Mouse (Mus musculus) heart, embryonic 10.5 days (tissue): ENCODE results near the gene Bcas3. TPM values are rescaled to one million over a fixed set of nuclear protein-coding genes. Genes with fewer than 3 reads are reported as not detected.

Experiments
- DNase-seq: peaks from one replicate; pipeline ENCODE4 v3.0.0-alpha.2; 2017; ENCODE audit warnings: low spot score
- H3K27ac ChIP-seq: fragments of 300-500 bp; sonication (generic); 2 replicates; pipeline ENCODE4 v1.5.1; 2016; ENCODE audit warnings: mild to moderate bottlenecking
- H3K27me3 ChIP-seq: fragments of 300-500 bp; sonication (generic); 2 replicates; pipeline ENCODE4 v1.6.1; 2016; ENCODE audit warnings: mild to moderate bottlenecking; ENCODE audit not compliant: poor library complexity, insufficient read depth, severe bottlenecking
- H3K36me3 ChIP-seq: fragments of 300-500 bp; sonication (generic); 2 replicates; pipeline ENCODE4 v1.6.1; 2016; ENCODE audit warnings: mild to moderate bottlenecking, moderate library complexity
- H3K4me1 ChIP-seq: fragments of 300-500 bp; sonication (generic); 2 replicates; pipeline ENCODE4 v1.6.1; 2016; ENCODE audit warnings: mild to moderate bottlenecking
- H3K4me3 ChIP-seq: fragments of 300-500 bp; sonication (generic); 2 replicates; pipeline ENCODE4 v1.5.1; 2016; ENCODE audit warnings: mild to moderate bottlenecking, moderate library complexity
- H3K9me3 ChIP-seq: fragments of 300-500 bp; sonication (generic); 2 replicates; pipeline ENCODE4 v1.6.1; 2016; ENCODE audit warnings: mild to moderate bottlenecking, moderate library complexity
- WGBS: fragments of 180-500 bp; shearing (Covaris S2); methylation state at CpG from one replicate; pipeline ENCODE4 v1.1.7; 2016; 5-methylcytosine and 5-hydroxymethylcytosine counted together
- polyA plus RNA-seq: library from polyadenylated mRNA; unstranded; fragments of >200 nt; fragmentation: Nextera tagmentation; extraction: Ambion mirVana; gene quantifications from 2 replicates; pipeline ENCODE4 v1.2.1, GENCODE M21; 2016

The Bcas3 gene
- polyA plus RNA-seq, 1 experiment from 2014 or later: 22.4 TPM

GRCm38 (mm10) chr11:85447375-85447774, 94.4 kb downstream of the Bcas3 start:
- no peak for DNase-seq
- Histone ChIP-seq H3K36me3 (no peaks in the 10 kb centered on the region), H3K9me3 (no peaks in the 10 kb centered on the region), H3K27ac (no peak overlapping the region), H3K4me3 (no peak overlapping the region), H3K4me1 (peaks cover under 1% of the 10 kb centered on the region; the same call in 1 of the 2 replicates), H3K27me3 (no peaks in the 10 kb centered on the region)
- 86% methylated on average over 5 of the region's 5 CpGs for WGBS

- no peak for DNase-seq
- WGBS: 46% methylated on average over 8 of the region's 8 CpGs
- H3K4me3 ChIP-seq: no peak overlapping the region
Measured at GRCm38 (mm10) chr11:85453598-85454304, 100.8 kb downstream of the Bcas3 start.

GRCm38 (mm10) chr11:85454305-85454682, 101.3 kb downstream of the Bcas3 start:
- H3K4me1 ChIP-seq: peaks cover 13% of the 10 kb centered on the region
- H3K4me3 ChIP-seq: no peak overlapping the region
- DNase-seq: no peak
- no peaks in the 10 kb centered on the region for H3K9me3 ChIP-seq
- H3K27ac ChIP-seq: no peak overlapping the region
- H3K27me3 ChIP-seq: no peaks in the 10 kb centered on the region
- no peaks in the 10 kb centered on the region for H3K36me3 ChIP-seq
- WGBS: 68% methylated on average over 5 of the region's 5 CpGs

More at GRCm38 (mm10) chr11:85453598-85454304, 100.8 kb downstream of the Bcas3 start:
- H3K27me3 ChIP-seq: no peaks in the 10 kb centered on the region
- H3K9me3 ChIP-seq: no peaks in the 10 kb centered on the region
- H3K36me3 ChIP-seq: no peaks in the 10 kb centered on the region
- peaks cover 13% of the 10 kb centered on the region for H3K4me1 ChIP-seq
- no peak overlapping the region for H3K27ac ChIP-seq

GRCm38 (mm10) chr11:85461536-85461935, 108.6 kb downstream of the Bcas3 start:
- Histone ChIP-seq H3K27ac (no peak overlapping the region), H3K4me1 (no peaks in the 10 kb centered on the region), H3K27me3 (no peaks in the 10 kb centered on the region), H3K36me3 (no peaks in the 10 kb centered on the region), H3K4me3 (no peak overlapping the region), H3K9me3 (no peaks in the 10 kb centered on the region)
- WGBS: 89% methylated on average over 7 of the region's 7 CpGs
- DNase-seq: no peak

- no peak overlapping the region for H3K27ac ChIP-seq
- H3K4me1 ChIP-seq: peaks cover 7% of the 10 kb centered on the region
- H3K36me3 ChIP-seq: no peaks in the 10 kb centered on the region
- H3K4me3 ChIP-seq: no peak overlapping the region
- no peaks in the 10 kb centered on the region for H3K27me3 ChIP-seq
- DNase-seq: no peak
- no peaks in the 10 kb centered on the region for H3K9me3 ChIP-seq
- WGBS: 62% methylated on average over 1 of the region's 1 CpGs
Measured at GRCm38 (mm10) chr11:85469526-85469925, 116.6 kb downstream of the Bcas3 start.

- Histone ChIP-seq H3K27ac (no peak overlapping the region), H3K27me3 (no peaks in the 10 kb centered on the region), H3K36me3 (no peaks in the 10 kb centered on the region), H3K4me1 (peaks cover 8% of the 10 kb centered on the region), H3K4me3 (no peak overlapping the region), H3K9me3 (no peaks in the 10 kb centered on the region)
- WGBS: 70% methylated on average over 4 of the region's 4 CpGs
- DNase-seq: no peak
Measured at GRCm38 (mm10) chr11:85470508-85470907, 117.5 kb downstream of the Bcas3 start.

GRCm38 (mm10) chr11:85474326-85474725, 121.4 kb downstream of the Bcas3 start:
- WGBS: 14% methylated on average over 12 of the region's 12 CpGs
- peak overlapping the region; percentile 40 for H3K4me3 ChIP-seq

GRCm38 (mm10) chr11:85482737-85483467, 129.9 kb downstream of the Bcas3 start:
- Histone ChIP-seq H3K27ac (no peak overlapping the region), H3K27me3 (no peaks in the 10 kb centered on the region), H3K4me1 (no peaks in the 10 kb centered on the region), H3K4me3 (no peak overlapping the region), H3K36me3 (no peaks in the 10 kb centered on the region), H3K9me3 (no peaks in the 10 kb centered on the region)
- DNase-seq: no peak
- 64% methylated on average over 6 of the region's 6 CpGs for WGBS

More at GRCm38 (mm10) chr11:85474326-85474725, 121.4 kb downstream of the Bcas3 start:
- Histone ChIP-seq H3K36me3 (no peaks in the 10 kb centered on the region), H3K27ac (0 out of 2 replicates have a peak overlapping the region, but pooled peaks have one; percentile 47), H3K9me3 (no peaks in the 10 kb centered on the region), H3K27me3 (no peaks in the 10 kb centered on the region), H3K4me1 (peaks cover 8% of the 10 kb centered on the region)
- peak; percentile 79 for DNase-seq

GRCm38 (mm10) chr11:85485197-85485940, 132.4 kb downstream of the Bcas3 start:
- DNase-seq: no peak
- WGBS: 85% methylated on average over 6 of the region's 6 CpGs
- no peak overlapping the region for H3K27ac ChIP-seq
- no peaks in the 10 kb centered on the region for H3K36me3 ChIP-seq
- no peak overlapping the region for H3K4me3 ChIP-seq
- H3K27me3 ChIP-seq: no peaks in the 10 kb centered on the region
- H3K4me1 ChIP-seq: peaks cover 9% of the 10 kb centered on the region; the same call in 1 of the 2 replicates
- no peaks in the 10 kb centered on the region for H3K9me3 ChIP-seq

- Histone ChIP-seq H3K27ac (no peak overlapping the region), H3K9me3 (no peaks in the 10 kb centered on the region), H3K27me3 (no peaks in the 10 kb centered on the region), H3K4me1 (peaks cover 20% of the 10 kb centered on the region), H3K36me3 (no peaks in the 10 kb centered on the region), H3K4me3 (no peak overlapping the region)
- DNase-seq: no peak
- WGBS: 69% methylated on average over 7 of the region's 7 CpGs
Measured at GRCm38 (mm10) chr11:85487501-85487900, 134.5 kb downstream of the Bcas3 start.

- Histone ChIP-seq H3K4me3 (peak overlapping the region; percentile 30), H3K36me3 (no peaks in the 10 kb centered on the region), H3K27me3 (no peaks in the 10 kb centered on the region), H3K4me1 (peaks cover 27% of the 10 kb centered on the region), H3K27ac (peak overlapping the region; percentile 79), H3K9me3 (no peaks in the 10 kb centered on the region)
- WGBS: 5% methylated on average over 12 of the region's 12 CpGs
- DNase-seq: peak; percentile 80
Measured at GRCm38 (mm10) chr11:85492231-85492630, 139.3 kb downstream of the Bcas3 start.

GRCm38 (mm10) chr11:85492666-85493065, 139.7 kb downstream of the Bcas3 start:
- no peaks in the 10 kb centered on the region for H3K27me3 ChIP-seq
- peaks cover 27% of the 10 kb centered on the region for H3K4me1 ChIP-seq
- peak overlapping the region; percentile 30; the same call in 1 of the 2 replicates for H3K4me3 ChIP-seq
- H3K27ac ChIP-seq: peak overlapping the region; percentile 79
- DNase-seq: no peak
- WGBS: 33% methylated on average over 3 of the region's 3 CpGs
- H3K9me3 ChIP-seq: no peaks in the 10 kb centered on the region
- H3K36me3 ChIP-seq: no peaks in the 10 kb centered on the region

- H3K9me3 ChIP-seq: no peaks in the 10 kb centered on the region
- no peaks in the 10 kb centered on the region for H3K36me3 ChIP-seq
- no peak for DNase-seq
- H3K4me1 ChIP-seq: peaks cover 4% of the 10 kb centered on the region; the same call in 1 of the 2 replicates
- no peak overlapping the region for H3K4me3 ChIP-seq
- H3K27me3 ChIP-seq: no peaks in the 10 kb centered on the region
- no peak overlapping the region for H3K27ac ChIP-seq
- 71% methylated on average over 5 of the region's 5 CpGs for WGBS
Measured at GRCm38 (mm10) chr11:85499561-85499960, 146.6 kb downstream of the Bcas3 start.
